Mouse (Mus musculus): Measurements from ENCODE around the gene Tom1l1. TPM values are rescaled to one million over a fixed set of nuclear protein-coding genes. Genes with fewer than 3 reads are reported as not detected.

The Tom1l1 gene
- polyA plus RNA-seq, 1 experiment, result 2.6 TPM

DNA sequence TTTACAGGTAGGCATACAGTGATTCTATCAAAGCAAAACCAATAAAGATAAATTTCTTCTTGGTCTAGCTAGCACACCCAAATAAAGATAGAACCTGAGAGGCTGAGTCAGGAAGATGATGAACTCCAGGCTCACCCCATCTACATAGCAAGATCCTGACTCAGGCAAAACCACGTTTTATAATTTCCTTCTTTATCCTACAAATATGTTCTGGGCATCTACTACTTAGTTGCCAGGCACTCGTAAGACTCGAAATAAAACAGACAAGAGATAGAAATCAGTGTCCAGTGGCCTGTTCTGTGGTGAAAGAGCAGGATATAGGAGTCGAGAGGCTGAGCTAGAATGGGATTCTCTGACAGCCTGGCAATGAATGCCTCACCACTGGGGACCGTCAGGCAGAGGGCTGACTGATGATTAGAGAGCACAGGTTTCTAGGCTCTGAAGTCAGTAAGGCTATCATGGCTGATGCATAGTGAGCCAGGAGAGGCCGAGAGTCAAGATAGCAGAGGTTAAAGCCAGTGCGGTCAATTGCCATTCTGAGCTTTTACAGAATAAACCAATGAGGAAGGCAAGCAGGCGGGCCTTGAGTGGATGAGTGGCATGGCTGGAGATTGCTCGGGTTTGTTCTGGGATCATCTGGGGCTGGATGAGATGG, 37.8 kb downstream of the Tom1l1 start:
- Histone ChIP-seq H3K27me3 (ENCODE audit: control insufficient read depth, insufficient read depth, low read length) (no peaks in the 10 kb centered on the region), H3K4me3 (ENCODE audit: control insufficient read depth, insufficient read depth, low read length) (no peak overlapping the region), H3K4me1 (replicated peaks; ENCODE audit: control insufficient read depth, insufficient read depth, low read length) (no peaks in the 10 kb centered on the region), H3K27ac (ENCODE audit: control insufficient read depth, insufficient read depth, low read length) (no peak overlapping the region), H3K36me3 (ENCODE audit: control insufficient read depth, insufficient read depth, low read length) (peaks cover 22% of the 10 kb centered on the region)
- WGBS, result 94% methylated on average over 9 of the region's 9 CpGs
- TF ChIP-seq POLR2A (IDR thresholded peaks at IDR 0.05; ENCODE audit: control insufficient read depth, extremely low read depth, insufficient read depth, low read length, poor library complexity), result no peak
- no peak for TF ChIP-seq CTCF (IDR thresholded peaks at IDR 0.05; ENCODE audit: borderline replicate concordance, control insufficient read depth, extremely low read depth, insufficient read depth, low read length, poor library complexity)
- no peak for DNase-seq

DNA sequence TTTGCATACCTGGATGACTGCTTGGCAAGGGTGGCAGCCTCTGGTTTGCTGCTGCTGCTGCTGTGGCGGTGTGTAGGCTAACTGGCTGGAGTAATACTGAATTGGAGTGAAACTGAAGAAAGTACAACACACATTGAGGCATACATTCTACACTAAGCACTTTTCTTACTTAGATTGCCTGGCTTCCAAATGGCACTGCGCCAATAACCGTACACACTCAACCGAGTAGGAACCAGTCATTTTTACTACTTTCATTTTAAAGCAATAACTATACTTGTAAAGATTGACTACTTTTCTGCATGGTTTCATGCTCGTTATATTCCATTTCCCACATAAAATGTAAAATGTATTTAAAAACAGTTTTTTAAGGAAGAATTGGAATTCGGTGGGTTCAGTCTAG, 38.4 kb downstream of the Tom1l1 start:
- WGBS, result 92% methylated on average over 6 of the region's 6 CpGs
- H3K27me3 ChIP-seq (ENCODE audit: control insufficient read depth, insufficient read depth, low read length), result no peaks in the 10 kb centered on the region
- H3K36me3 ChIP-seq (ENCODE audit: control insufficient read depth, insufficient read depth, low read length), result peaks cover 27% of the 10 kb centered on the region
- H3K4me1 ChIP-seq (replicated peaks; ENCODE audit: control insufficient read depth, insufficient read depth, low read length), result no peaks in the 10 kb centered on the region
- TF ChIP-seq POLR2A (IDR thresholded peaks at IDR 0.05; ENCODE audit: control insufficient read depth, extremely low read depth, insufficient read depth, low read length, poor library complexity) (no peak), CTCF (IDR thresholded peaks at IDR 0.05; ENCODE audit: borderline replicate concordance, control insufficient read depth, extremely low read depth, insufficient read depth, low read length, poor library complexity) (no peak)
- DNase-seq, result no peak
- no peak overlapping the region for H3K4me3 ChIP-seq (ENCODE audit: control insufficient read depth, insufficient read depth, low read length)
- H3K27ac ChIP-seq (ENCODE audit: control insufficient read depth, insufficient read depth, low read length), result no peak overlapping the region

DNA sequence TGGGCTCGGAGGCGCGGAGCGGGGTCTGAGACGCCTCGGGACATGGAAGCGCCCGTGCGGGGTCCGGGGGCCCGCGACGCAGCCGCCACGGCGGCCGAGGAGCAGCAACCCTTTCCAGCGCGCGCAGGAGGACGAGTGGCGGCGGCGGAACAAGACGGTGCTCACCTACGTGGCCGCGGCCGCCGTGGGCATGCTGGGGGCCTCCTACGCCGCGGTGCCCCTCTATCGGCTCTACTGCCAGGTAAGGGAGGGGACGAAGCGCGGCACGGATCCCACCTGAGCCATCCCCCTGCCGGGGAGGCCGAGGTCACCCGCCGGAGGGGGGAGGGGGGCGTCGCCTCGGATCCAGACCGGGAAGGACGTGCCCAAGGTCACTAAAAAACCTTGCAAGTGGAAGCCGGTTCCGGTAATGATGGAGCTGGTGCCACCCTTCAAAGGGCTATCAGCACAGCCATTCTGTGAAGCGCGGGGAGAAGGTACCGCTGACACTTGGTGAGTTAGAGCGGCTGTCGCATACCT, 49.8 kb downstream of the Tom1l1 start:
- Histone ChIP-seq H3K27me3 (ENCODE audit: control insufficient read depth, insufficient read depth, low read length) (no peaks in the 10 kb centered on the region), H3K4me3 (ENCODE audit: control insufficient read depth, insufficient read depth, low read length) (peak overlapping the region; percentile 84), H3K4me1 (replicated peaks; ENCODE audit: control insufficient read depth, insufficient read depth, low read length) (no peaks in the 10 kb centered on the region), H3K36me3 (ENCODE audit: control insufficient read depth, insufficient read depth, low read length) (peaks cover 5% of the 10 kb centered on the region; the same call in 1 of the 2 replicates), H3K27ac (ENCODE audit: control insufficient read depth, insufficient read depth, low read length) (no peak overlapping the region)
- TF ChIP-seq CTCF (IDR thresholded peaks at IDR 0.05; ENCODE audit: borderline replicate concordance, control insufficient read depth, extremely low read depth, insufficient read depth, low read length, poor library complexity) (no peak), POLR2A (IDR thresholded peaks at IDR 0.05; ENCODE audit: control insufficient read depth, extremely low read depth, insufficient read depth, low read length, poor library complexity) (no peak; the same call in 1 of the 2 replicates)
- DNase-seq, result no peak
- WGBS, result under 1% methylated on average over 53 of the region's 54 CpGs

DNA sequence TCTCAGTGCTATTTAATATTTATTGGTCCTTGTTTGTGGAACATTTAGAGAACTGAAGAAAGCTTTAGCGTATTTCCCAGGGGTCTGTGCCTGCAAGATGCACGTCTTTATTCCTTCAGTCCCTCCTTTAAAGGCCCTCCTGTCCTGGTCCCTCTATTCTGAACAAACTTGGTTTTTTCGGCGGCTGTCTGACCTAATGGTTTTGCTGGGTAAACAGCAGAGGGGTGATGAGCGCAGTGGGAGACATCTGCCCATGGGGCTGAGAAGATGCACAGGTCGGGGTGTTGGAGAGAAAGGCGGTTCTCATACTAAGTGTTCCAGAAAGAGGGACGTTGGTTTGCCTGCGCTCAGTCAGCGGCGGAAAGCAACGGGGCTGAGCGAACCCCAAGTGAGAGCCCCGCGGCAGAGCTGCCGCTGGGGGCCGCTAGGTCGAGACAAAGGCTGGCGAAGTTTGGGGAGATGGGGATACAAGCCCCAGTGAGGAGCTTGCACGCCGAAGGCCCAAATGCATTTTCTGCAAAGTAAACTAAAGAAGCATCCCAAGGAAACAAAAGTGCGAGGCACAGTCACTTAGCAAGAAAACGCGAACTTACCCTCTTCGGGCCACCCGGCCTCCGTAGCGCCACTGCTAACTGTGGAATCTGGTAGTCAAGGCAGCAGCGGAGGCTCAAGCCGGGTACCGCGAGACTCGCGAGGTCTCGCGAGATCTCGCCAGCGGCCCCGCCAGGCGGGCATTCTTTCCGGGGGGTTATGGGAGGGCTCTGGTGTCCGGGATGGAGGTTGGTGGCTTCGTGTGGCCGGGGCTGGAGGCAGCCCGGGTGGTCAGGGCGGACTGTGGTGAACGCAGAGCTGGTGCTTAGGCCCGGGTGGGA, 50.5 kb downstream of the Tom1l1 start, which contains the start of the genes Stxbp4 and Cox11:
Gene Stxbp4 (minus strand): TSS at position 645 of the 872 bp plus-strand sequence.
Gene Cox11 (plus strand): TSS at position 734 of the 872 bp plus-strand sequence.
- TF ChIP-seq POLR2A (IDR thresholded peaks at IDR 0.05; ENCODE audit: control insufficient read depth, extremely low read depth, insufficient read depth, low read length, poor library complexity), result peak; percentile 79
- peak; percentile 90 for TF ChIP-seq CTCF (IDR thresholded peaks at IDR 0.05; ENCODE audit: borderline replicate concordance, control insufficient read depth, extremely low read depth, insufficient read depth, low read length, poor library complexity)
- under 1% methylated on average over 48 of the region's 48 CpGs for WGBS
- DNase-seq, result peak; percentile 91

DNA sequence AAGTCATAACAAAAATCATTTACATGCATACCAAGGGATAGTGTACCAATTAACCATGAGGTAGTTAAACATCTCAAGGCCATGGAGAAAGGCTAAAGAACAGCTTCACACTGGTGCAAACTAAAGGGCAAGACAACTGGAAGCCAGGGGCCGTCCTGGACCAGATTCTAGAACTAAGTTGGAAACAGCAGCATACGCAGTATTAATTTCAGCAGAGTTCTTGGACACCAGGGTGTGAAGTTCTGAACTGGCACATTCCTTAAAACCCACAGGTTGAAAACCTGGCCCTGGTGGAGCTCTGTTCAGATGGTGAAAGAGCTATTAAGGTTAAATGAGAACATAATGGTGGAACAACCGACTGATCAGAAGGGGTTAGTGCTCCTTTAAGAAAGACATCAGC, 53.5 kb downstream of the Tom1l1 start:
- Histone ChIP-seq H3K4me3 (ENCODE audit: control insufficient read depth, insufficient read depth, low read length) (no peak overlapping the region), H3K27ac (ENCODE audit: control insufficient read depth, insufficient read depth, low read length) (no peak overlapping the region), H3K27me3 (ENCODE audit: control insufficient read depth, insufficient read depth, low read length) (no peaks in the 10 kb centered on the region), H3K36me3 (ENCODE audit: control insufficient read depth, insufficient read depth, low read length) (no peaks in the 10 kb centered on the region), H3K4me1 (replicated peaks; ENCODE audit: control insufficient read depth, insufficient read depth, low read length) (no peaks in the 10 kb centered on the region)
- DNase-seq, result no peak
- WGBS, result 91% methylated on average over 3 of the region's 3 CpGs
- TF ChIP-seq POLR2A (IDR thresholded peaks at IDR 0.05; ENCODE audit: control insufficient read depth, extremely low read depth, insufficient read depth, low read length, poor library complexity) (no peak), CTCF (IDR thresholded peaks at IDR 0.05; ENCODE audit: borderline replicate concordance, control insufficient read depth, extremely low read depth, insufficient read depth, low read length, poor library complexity) (no peak)

More for the DNA sequence above, 50.5 kb downstream of the Tom1l1 start, which contains the start of the genes Stxbp4 and Cox11:
- H3K4me1 ChIP-seq (replicated peaks; ENCODE audit: control insufficient read depth, insufficient read depth, low read length), result no peaks in the 10 kb centered on the region
- peaks cover 5% of the 10 kb centered on the region; the same call in 1 of the 2 replicates for H3K36me3 ChIP-seq (ENCODE audit: control insufficient read depth, insufficient read depth, low read length)
- no peaks in the 10 kb centered on the region for H3K27me3 ChIP-seq (ENCODE audit: control insufficient read depth, insufficient read depth, low read length)
- H3K4me3 ChIP-seq (ENCODE audit: control insufficient read depth, insufficient read depth, low read length), result peak within 1 kb of the TSS; percentile 84
- peak within 1 kb of the TSS; percentile 41; the same call in 1 of the 2 replicates for H3K27ac ChIP-seq (ENCODE audit: control insufficient read depth, insufficient read depth, low read length)

DNA sequence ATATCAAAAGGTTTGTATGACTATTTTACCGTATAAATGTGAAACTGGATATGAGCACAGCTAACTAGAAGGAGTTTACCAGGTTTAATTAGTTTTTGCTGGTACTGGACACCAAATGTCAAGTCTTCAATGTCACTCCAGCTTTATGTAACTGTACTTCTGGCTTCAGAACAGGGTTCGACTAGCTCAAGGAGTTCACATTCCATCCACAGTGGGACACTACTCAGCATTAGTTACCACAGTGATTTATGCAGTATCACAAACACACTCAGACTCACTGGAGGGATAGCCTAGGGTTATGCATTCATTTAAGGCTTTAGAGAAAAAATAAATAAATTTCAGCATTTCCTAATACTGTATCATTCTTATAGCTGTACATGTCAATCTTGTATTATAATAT, 55.7 kb downstream of the Tom1l1 start:
- WGBS, result 94% methylated on average over 2 of the region's 2 CpGs
- H3K27ac ChIP-seq (ENCODE audit: control insufficient read depth, insufficient read depth, low read length), result no peak overlapping the region
- no peaks in the 10 kb centered on the region for H3K4me1 ChIP-seq (replicated peaks; ENCODE audit: control insufficient read depth, insufficient read depth, low read length)
- TF ChIP-seq POLR2A (IDR thresholded peaks at IDR 0.05; ENCODE audit: control insufficient read depth, extremely low read depth, insufficient read depth, low read length, poor library complexity), result no peak
- TF ChIP-seq CTCF (IDR thresholded peaks at IDR 0.05; ENCODE audit: borderline replicate concordance, control insufficient read depth, extremely low read depth, insufficient read depth, low read length, poor library complexity), result no peak
- H3K4me3 ChIP-seq (ENCODE audit: control insufficient read depth, insufficient read depth, low read length), result no peak overlapping the region
- H3K27me3 ChIP-seq (ENCODE audit: control insufficient read depth, insufficient read depth, low read length), result no peaks in the 10 kb centered on the region
- DNase-seq, result no peak
- no peaks in the 10 kb centered on the region for H3K36me3 ChIP-seq (ENCODE audit: control insufficient read depth, insufficient read depth, low read length)
